Mouse (Mus musculus) ES-E14 (cell line): ENCODE results near the gene Katnb1. TPM values are rescaled to one million over a fixed set of nuclear protein-coding genes. Genes with fewer than 3 reads are reported as not detected.

Source experiments
- DNase-seq: peaks from one replicate; pipeline ENCODE4 v3.0.0-alpha.2; 2013; ENCODE audit warnings: low read depth, low spot score
- H3K27ac ChIP-seq: 2 replicates; pipeline ENCODE4 v1.5.1; 2012; ENCODE audit warnings: low read depth, mild to moderate bottlenecking, low read length, moderate library complexity, mixed read lengths; ENCODE audit not compliant: poor library complexity, insufficient read depth, severe bottlenecking
- H3K36me3 ChIP-seq: 2 replicates; pipeline ENCODE4 v1.6.1; 2012; ENCODE audit warnings: mild to moderate bottlenecking, low read length, moderate library complexity, mixed read lengths; ENCODE audit not compliant: control insufficient read depth, poor library complexity, insufficient read depth, severe bottlenecking
- H3K4me1 ChIP-seq, 2 experiments: fragments of 150-350 bp in 1 of 2; sonication (generic) in 1 of 2; 2 replicates each; pipeline ENCODE4 v1.6.1; 2012; ENCODE audit warnings: low read length in 2 of 2, mild to moderate bottlenecking in 1 of 2, mixed read lengths in 1 of 2; ENCODE audit not compliant: control insufficient read depth in 2 of 2, insufficient read depth in 2 of 2, poor library complexity in 1 of 2
- H3K4me3 ChIP-seq, 2 experiments: fragments of 150-350 bp in 1 of 2; sonication (generic) in 1 of 2; 2 replicates each; pipeline ENCODE4 v1.5.1; 2012; ENCODE audit warnings: low read length in 2 of 2, low read depth in 1 of 2, mild to moderate bottlenecking in 1 of 2, mixed read lengths in 1 of 2; ENCODE audit not compliant: insufficient read depth in 1 of 2, poor library complexity in 1 of 2, severe bottlenecking in 1 of 2
- H3K9ac ChIP-seq: 2 replicates; pipeline ENCODE4 v1.6.1; 2012; ENCODE audit warnings: low read depth, mild to moderate bottlenecking, low read length, mixed read lengths; ENCODE audit not compliant: poor library complexity, insufficient read depth, severe bottlenecking
- H3K9me3 ChIP-seq: fragments of 150-350 bp; sonication (generic); 2 replicates; pipeline ENCODE4 v1.6.1; 2012; ENCODE audit warnings: low read depth, mild to moderate bottlenecking, low read length; ENCODE audit not compliant: control insufficient read depth, insufficient read depth
- CHD2 ChIP-seq: IDR thresholded peaks from 2 replicates; pipeline ENCODE4 v1.6.1; 2014; ENCODE audit warnings: mild to moderate bottlenecking, low read depth, low read length, inconsistent platforms
- HCFC1 ChIP-seq: IDR thresholded peaks from 2 replicates; pipeline ENCODE4 v1.6.1; 2012; ENCODE audit warnings: low read length, inconsistent platforms, borderline replicate concordance; ENCODE audit not compliant: insufficient read depth
- MAFK ChIP-seq: IDR thresholded peaks from 2 replicates; pipeline ENCODE4 v1.6.1; 2014; ENCODE audit warnings: mild to moderate bottlenecking, low read depth, low read length, inconsistent platforms; ENCODE audit not compliant: insufficient read depth
- ZC3H11A ChIP-seq: IDR thresholded peaks from 2 replicates; pipeline ENCODE4 v1.6.1; 2012; ENCODE audit warnings: low read depth, mild to moderate bottlenecking, inconsistent platforms, low read length, borderline replicate concordance
- ZNF384 ChIP-seq: IDR thresholded peaks from 2 replicates; pipeline ENCODE4 v1.6.1; 2012; ENCODE audit warnings: low read depth, low read length, inconsistent platforms
- in situ Hi-C, 2 experiments: fragments of 600-800 bp; cut with MboI; formaldehyde crosslinking; loops; one replicate each; pipeline ENCODE4 v1.15.1; 2025; ENCODE audit warnings: low sequenced_read_pairs in 2 of 2, inconsistent platforms in 1 of 2; ENCODE audit not compliant: unreplicated experiment in 2 of 2
- total RNA-seq: library from RNA; depleted of rRNA; stranded (reverse); fragments of 300-350 nt; gene quantifications from 2 replicates; pipeline ENCODE4 v1.2.3, GENCODE M21; 2012; rRNA removed

Gene Katnb1
- total RNA-seq: 23.5 and 31.2 TPM in 2 replicates

GRCm38 (mm10) chr8:95080381-95081341, at the start of gene Katnb1:
Gene Katnb1, plus strand, starts transcription at chr8:95081186.
- Histone ChIP-seq H3K4me3 (peak within 1 kb of the TSS; percentile 88 to 95), H3K27ac (peak within 1 kb of the TSS; percentile 47; the same call in 1 of the 2 replicates), H3K9me3 (no peaks in the 10 kb centered on the region), H3K4me1 (peaks cover 5 to 12% of the 10 kb centered on the region in 2 experiments; a peak in 1 of 4 replicates), H3K9ac (peak within 1 kb of the TSS; percentile 89), H3K36me3 (no peaks in the 10 kb centered on the region)
- peak; percentile 100 for DNase-seq
- TF ChIP-seq ZC3H11A (no peak), HCFC1 (peak; percentile 96), MAFK (0 out of 2 replicates have a peak, but pooled peaks have one; percentile 11), ZNF384 (0 out of 2 replicates have a peak, but pooled peaks have one; percentile 36), CHD2 (peak; percentile 99)
- in situ Hi-C loops: no loop called here

GRCm38 (mm10) chr8:95037106-95037925, 43.7 kb upstream of the Katnb1 start:
- DNase-seq: no peak
- in situ Hi-C loops: no loop called here
- Histone ChIP-seq H3K4me3 (no peak overlapping the region), H3K27ac (no peak overlapping the region), H3K9me3 (no peaks in the 10 kb centered on the region), H3K36me3 (no peaks in the 10 kb centered on the region), H3K4me1 (no peaks in the 10 kb centered on the region), H3K9ac (no peak overlapping the region)
- no peak for TF ChIP-seq ZNF384
- TF ChIP-seq HCFC1: no peak

- DNase-seq: no peak
- no peak overlapping the region for H3K4me3 ChIP-seq
- H3K9me3 ChIP-seq: no peaks in the 10 kb centered on the region
- no peak overlapping the region for H3K27ac ChIP-seq
- no peak overlapping the region for H3K9ac ChIP-seq
- in situ Hi-C loops: no loop called here
- no peaks in the 10 kb centered on the region for H3K36me3 ChIP-seq
- no peaks in the 10 kb centered on the region for H3K4me1 ChIP-seq
- TF ChIP-seq HCFC1 (no peak), CHD2 (no peak), ZC3H11A (no peak), MAFK (no peak), ZNF384 (no peak)
These were observed 38.9 kb upstream of the Katnb1 start for GRCm38 (mm10) chr8:95041883-95042784.

GRCm38 (mm10) chr8:95044811-95045210, 36.2 kb upstream of the Katnb1 start:
- Histone ChIP-seq H3K9ac (no peak overlapping the region), H3K27ac (no peak overlapping the region)
- in situ Hi-C loops: no loop called here

More at GRCm38 (mm10) chr8:95044811-95045210, 36.2 kb upstream of the Katnb1 start:
- H3K4me1 ChIP-seq: no peaks in the 10 kb centered on the region
- no peak for DNase-seq
- no peaks in the 10 kb centered on the region for H3K9me3 ChIP-seq
- H3K4me3 ChIP-seq: no peak overlapping the region
- no peak for TF ChIP-seq MAFK
- no peak for TF ChIP-seq CHD2
- TF ChIP-seq HCFC1: no peak
- TF ChIP-seq ZNF384: no peak
- TF ChIP-seq ZC3H11A: no peak
- H3K36me3 ChIP-seq: no peaks in the 10 kb centered on the region
